Mouse (Mus musculus): ENCODE results near the gene Msi1.

- TF ChIP-seq POLR2A (IDR thresholded peaks at IDR 0.05; ENCODE audit: insufficient read depth, low read depth, low read length) (0 out of 2 replicates have a peak, but pooled peaks have one; percentile 15), CTCF (IDR thresholded peaks at IDR 0.05; ENCODE audit: insufficient read depth, low read depth, low read length) (no peak)
These were observed at the start of gene Msi1 for GRCm38 (mm10) chr5:115429359-115430186.

Data from olfactory bulb, adult 2 months (tissue).